Mouse (Mus musculus): Measurements from ENCODE around the gene Pitx1. TPM values are rescaled to one million over a fixed set of nuclear protein-coding genes. Genes with fewer than 3 reads are reported as not detected.

Gene Pitx1
- polyA plus RNA-seq, 1 experiment from 2014 or later, result not detected

DNA sequence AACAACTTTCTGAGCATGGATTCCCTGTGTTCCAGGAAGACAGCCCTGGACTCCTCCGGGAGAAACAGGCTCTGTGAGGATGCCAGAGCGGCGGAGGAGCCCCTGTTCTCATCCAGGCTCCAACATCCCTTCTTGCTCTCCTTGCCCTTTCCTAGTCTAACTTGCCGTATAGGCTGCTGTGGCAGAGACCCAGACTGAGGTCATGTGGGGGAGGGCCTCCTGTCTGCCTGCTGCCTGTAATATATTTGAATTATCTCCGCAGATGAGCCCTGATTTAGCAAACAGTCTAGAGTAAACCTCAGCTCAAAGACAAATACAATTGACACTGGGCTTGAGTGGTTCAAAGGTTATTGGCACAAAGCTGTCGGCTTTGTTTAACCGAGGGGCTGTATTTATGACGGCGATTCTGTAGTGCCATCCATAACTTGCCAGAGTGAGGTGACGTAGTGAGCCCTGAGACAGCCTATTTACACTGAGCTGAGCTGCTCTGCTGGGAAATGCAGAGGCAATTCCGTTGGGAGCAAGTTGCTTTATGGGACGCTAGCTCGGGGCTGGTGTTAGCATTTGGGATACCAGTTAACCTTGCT, 12.7 kb upstream of the Pitx1 start:
- POLR2A ChIA-PET, result no interaction called here
- no peak for TF ChIP-seq CTCF (IDR thresholded peaks at IDR 0.05)
- ATAC-seq (no peak), DNase-seq (ENCODE audit: low read depth, low spot score) (no peak)
- CTCF ChIA-PET, result interaction anchor here (0.9 kb wide), 1 partner anchor 115 kb away, joined by 3 read pairs; no protein-coding TSS in a partner anchor
- no peaks in the 10 kb centered on the region for H3K27me3 ChIP-seq
- in situ Hi-C loops (cut with MboI; ENCODE audit: low pct_unique_long_range_greater_than_20kb), result no loop called here

DNA sequence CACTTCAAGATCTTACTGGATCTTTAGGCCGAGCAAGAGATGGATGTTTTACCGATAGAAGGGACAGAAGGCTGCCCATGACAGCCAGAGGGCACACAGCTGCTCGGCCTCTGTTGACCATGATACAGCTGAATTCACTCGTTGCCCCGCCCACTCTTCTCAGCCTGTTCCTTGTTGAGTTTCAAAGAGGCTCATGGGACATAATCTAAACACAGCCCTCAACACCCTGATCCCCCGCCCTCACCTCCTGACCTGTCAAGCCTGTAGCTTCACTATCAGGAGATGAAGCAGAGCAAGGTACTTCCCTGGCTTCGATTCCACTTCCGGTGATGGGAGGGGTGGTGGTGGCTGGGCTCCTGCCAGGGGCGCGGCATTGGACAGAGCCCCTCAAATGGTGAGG, 11.8 kb upstream of the Pitx1 start:
- no peaks in the 10 kb centered on the region for H3K27me3 ChIP-seq
- DNase-seq (ENCODE audit: low read depth, low spot score) (no peak), ATAC-seq (no peak)
- in situ Hi-C loops (cut with MboI; ENCODE audit: low pct_unique_long_range_greater_than_20kb), result no loop called here
- CTCF ChIA-PET, result no interaction called here
- POLR2A ChIA-PET, result no interaction called here
- TF ChIP-seq CTCF (IDR thresholded peaks at IDR 0.05), result no peak

DNA sequence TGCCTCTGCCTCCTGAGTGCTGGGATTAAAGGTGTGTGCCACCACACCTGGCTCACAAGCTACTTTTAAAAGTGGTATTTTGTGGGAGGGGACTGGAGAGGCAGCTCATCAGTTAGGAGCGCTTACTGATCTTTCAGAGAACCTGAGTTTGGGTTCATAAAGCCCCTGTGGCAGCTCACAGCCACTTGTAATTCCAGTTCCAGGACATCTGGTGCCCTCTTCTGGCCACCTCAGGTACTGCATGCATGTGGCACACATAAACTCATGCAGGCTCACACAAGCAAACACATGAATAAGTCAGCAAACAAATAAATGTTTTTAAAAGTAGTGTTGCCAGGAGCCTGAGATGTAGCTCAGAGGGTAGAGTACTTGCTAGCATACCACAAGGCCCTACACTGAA, 7.7 kb upstream of the Pitx1 start:
- H3K27me3 ChIP-seq, result peaks cover 5% of the 10 kb centered on the region
- no peak for TF ChIP-seq CTCF (IDR thresholded peaks at IDR 0.05)
- ATAC-seq (no peak), DNase-seq (ENCODE audit: low read depth, low spot score) (no peak)
- in situ Hi-C loops (cut with MboI; ENCODE audit: low pct_unique_long_range_greater_than_20kb), result no loop called here
- CTCF ChIA-PET, result no interaction called here
- POLR2A ChIA-PET, result no interaction called here

DNA sequence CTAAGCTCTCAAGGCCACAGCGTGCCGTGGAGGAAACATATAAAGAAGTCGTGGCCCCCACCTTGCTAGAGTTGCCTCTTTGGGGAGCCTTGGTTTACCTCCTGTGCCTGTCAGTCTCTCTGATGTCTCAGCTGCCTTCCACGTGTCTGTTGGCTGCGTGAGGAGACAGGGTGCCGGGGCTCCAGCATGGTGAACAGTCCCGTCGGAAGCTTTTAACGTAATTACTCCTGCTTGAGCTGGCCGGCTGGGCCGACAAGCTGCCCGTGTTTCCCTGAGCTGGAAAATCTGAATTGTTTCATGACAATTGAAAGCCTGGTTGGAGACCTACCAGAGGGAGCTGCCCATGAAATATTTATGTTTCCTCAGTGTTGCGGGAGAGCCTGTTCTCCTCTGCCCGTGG, 4.2 kb upstream of the Pitx1 start:
- DNase-seq (ENCODE audit: low read depth, low spot score) (no peak), ATAC-seq (no peak)
- H3K27me3 ChIP-seq, result peaks cover 18% of the 10 kb centered on the region
- CTCF ChIA-PET, result no interaction called here
- TF ChIP-seq CTCF (IDR thresholded peaks at IDR 0.05), result no peak
- in situ Hi-C loops (cut with MboI; ENCODE audit: low pct_unique_long_range_greater_than_20kb), result no loop called here
- POLR2A ChIA-PET, result no interaction called here

DNA sequence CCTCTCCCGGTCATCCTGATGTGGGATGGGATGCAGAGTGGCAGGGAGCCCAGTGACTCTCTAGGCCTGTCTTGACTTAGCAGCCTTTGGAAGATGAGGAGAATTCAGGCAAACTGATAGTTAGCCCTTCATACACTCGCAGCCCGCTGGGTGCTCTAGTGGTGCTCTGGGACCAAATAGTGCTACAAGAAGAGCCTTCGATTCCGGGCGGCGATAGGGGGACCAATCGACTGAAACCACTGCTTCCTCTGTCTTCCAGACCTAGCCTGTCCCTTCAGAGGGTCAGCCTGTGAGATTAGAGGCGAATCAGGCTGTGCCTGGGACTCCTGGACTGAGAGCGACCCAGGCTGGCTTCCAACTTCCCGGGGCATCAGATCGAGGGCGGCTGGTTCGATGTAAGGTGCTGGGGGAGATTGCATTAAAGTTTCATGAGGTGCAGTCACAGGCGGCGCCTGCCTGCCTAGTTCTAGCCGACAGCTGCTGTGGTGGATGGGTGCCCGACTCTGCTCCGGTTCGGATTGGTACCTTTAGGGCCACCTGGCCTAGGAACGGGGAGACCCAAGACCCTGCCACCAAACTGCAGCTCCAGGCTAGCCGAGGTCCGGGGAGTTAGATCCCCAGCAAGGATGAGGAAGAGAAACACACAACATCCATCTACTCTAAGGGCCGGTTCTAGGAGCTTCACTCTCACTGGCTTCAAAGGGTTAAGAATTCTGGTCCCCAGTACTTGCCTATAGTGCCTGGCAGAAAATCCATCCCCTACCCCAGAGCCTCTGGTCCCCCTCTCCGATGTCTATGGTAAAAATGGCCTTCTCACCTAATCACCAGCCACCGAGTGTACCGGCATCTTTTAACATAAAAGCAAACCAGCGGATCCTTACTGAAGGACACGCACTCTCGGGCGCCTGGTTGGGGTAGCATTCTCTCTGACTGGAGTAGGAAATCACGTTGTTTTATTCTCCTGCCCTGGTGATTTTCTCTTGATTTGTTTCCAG, 1.1 kb upstream of the Pitx1 start:
- DNase-seq (ENCODE audit: low read depth, low spot score), result no peak
- no peak for ATAC-seq
- POLR2A ChIA-PET, result no interaction called here
- TF ChIP-seq CTCF (IDR thresholded peaks at IDR 0.05), result no peak
- CTCF ChIA-PET, result no interaction called here
- in situ Hi-C loops (cut with MboI; ENCODE audit: low pct_unique_long_range_greater_than_20kb), result no loop called here
- peaks cover 33% of the 10 kb centered on the region for H3K27me3 ChIP-seq

DNA sequence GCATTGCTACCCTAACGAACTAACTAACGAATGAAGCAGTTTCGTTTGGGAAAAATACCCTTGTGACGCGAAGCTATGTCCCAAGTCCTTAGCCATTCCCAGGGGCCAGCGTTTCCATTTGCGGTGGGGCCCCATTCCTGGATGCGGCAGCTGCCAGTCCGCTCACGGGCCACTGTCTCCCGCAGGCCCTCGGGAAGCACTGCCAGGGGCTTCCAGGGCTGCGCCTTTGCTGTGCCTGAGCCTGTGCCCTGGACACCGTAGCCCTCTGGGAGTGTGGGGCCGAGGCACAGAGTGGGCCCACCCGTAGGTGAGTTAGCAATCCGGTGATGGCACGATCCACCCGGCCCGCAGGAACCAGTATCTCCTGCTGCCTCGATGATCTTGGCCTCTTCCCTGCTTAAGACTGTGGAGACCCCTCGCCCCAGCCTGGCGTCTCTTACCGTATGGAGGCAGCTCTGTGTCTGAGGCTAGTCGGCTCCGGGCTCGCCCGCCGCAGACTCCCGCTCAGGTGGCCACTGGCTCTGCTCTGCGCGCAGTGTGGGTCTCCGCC, 369 bp downstream of the Pitx1 start:
- peaks cover 41% of the 10 kb centered on the region for H3K27me3 ChIP-seq
- CTCF ChIA-PET, result no interaction called here
- ATAC-seq (no peak), DNase-seq (ENCODE audit: low read depth, low spot score) (no peak)
- POLR2A ChIA-PET, result no interaction called here
- in situ Hi-C loops (cut with MboI; ENCODE audit: low pct_unique_long_range_greater_than_20kb), result no loop called here
- TF ChIP-seq CTCF (IDR thresholded peaks at IDR 0.05), result no peak

DNA sequence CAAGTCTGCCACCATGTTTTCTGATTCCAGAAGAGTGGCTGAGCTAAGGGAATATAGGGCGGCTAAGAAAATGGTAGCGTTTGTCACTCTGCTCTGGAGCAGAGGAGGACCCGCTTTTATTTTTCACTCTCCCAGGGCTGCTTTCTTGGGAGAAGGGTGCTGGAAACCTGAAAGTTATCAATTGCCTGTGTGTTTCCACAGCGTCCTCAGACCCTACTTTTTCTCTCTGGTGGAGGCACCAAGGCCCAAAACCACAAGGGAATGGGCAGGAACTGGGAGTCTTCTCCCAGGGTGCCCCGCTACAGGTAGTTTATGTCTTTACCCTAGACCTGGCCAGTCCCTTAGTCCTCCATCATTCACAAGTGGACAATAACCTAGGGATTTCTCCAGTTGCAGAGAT, 1.3 kb downstream of the Pitx1 start:
- no peak for ATAC-seq
- peaks cover 50% of the 10 kb centered on the region for H3K27me3 ChIP-seq
- in situ Hi-C loops (cut with MboI; ENCODE audit: low pct_unique_long_range_greater_than_20kb), result no loop called here
- no peak for TF ChIP-seq CTCF (IDR thresholded peaks at IDR 0.05)
- CTCF ChIA-PET, result no interaction called here
- no peak for DNase-seq (ENCODE audit: low read depth, low spot score)
- POLR2A ChIA-PET, result interaction anchor here (0.6 kb wide), 1 partner anchor 48 kb away, joined by 4 read pairs; no protein-coding TSS in a partner anchor

DNA sequence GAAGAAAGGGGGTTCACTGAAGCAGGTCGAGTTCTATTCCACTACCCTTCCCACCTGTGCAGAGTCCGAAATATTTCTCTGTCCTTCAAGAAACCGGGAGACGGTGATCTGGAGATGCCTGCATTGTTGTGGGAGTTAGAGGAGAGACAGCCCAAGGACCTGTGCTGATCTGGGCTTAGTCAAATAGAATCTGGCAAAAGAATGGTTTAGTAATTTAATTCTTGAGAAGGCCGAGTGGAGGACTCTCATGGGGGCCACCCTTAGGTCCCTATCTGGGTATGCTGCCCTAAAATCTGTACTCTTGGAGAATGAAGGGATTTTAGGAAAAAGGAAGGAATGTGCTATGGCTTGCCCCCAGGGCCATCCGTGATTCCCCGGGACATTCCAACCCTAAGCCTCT, 2.1 kb downstream of the Pitx1 start:
- in situ Hi-C loops (cut with MboI; ENCODE audit: low pct_unique_long_range_greater_than_20kb), result no loop called here
- ATAC-seq, result no peak
- H3K27me3 ChIP-seq, result peaks cover 47% of the 10 kb centered on the region
- POLR2A ChIA-PET, result no interaction called here
- no peak for DNase-seq (ENCODE audit: low read depth, low spot score)
- CTCF ChIA-PET, result no interaction called here
- TF ChIP-seq CTCF (IDR thresholded peaks at IDR 0.05), result no peak

DNA sequence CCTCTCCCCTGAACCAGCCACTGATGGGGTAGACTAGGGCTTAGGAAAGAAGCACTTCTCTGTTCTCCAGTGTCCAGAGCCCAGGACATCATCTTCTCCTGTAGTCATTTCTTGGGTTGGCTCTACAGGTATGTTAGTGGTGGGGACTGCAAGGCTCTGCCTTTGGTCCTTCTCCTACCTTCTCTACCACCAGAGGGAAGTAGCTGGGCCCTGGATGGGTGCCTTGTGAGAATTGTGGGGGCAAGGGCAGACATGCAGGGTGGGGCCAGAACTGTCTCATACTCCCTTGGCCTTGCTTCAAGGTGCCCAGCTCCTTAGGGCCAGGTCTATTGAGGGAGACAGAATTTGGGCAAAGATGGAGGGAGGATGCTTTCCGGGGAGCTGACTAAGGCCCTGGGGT, 3.4 kb downstream of the Pitx1 start:
- no peak for TF ChIP-seq CTCF (IDR thresholded peaks at IDR 0.05)
- ChIA-PET POLR2A (no interaction called here), CTCF (no interaction called here)
- no peak for ATAC-seq
- in situ Hi-C loops (cut with MboI; ENCODE audit: low pct_unique_long_range_greater_than_20kb), result no loop called here
- no peak for DNase-seq (ENCODE audit: low read depth, low spot score)
- H3K27me3 ChIP-seq, result peaks cover 60% of the 10 kb centered on the region

DNA sequence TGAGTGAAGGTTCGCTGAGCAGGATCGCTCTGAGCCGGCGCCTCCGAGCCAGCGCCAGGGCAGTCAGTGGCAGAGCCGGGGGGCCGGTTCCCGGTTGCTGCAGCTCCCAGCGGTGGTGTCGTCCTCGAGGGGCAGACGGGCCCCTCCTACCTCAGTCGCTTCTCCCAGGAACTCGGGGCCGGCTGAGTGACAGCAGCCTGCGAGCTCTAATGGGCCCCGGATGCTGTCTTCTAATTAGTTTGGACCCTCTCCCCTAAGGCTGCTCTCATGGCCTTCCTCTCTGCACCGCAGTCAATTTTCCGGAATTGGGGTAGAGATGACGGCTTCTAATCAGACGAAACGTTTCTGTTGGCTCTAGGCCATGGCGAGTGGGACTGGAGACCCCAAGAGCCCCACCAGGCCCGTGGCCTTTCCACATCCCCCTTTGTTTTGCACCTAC, 4.3 kb downstream of the Pitx1 start:
- no peak for DNase-seq (ENCODE audit: low read depth, low spot score)
- in situ Hi-C loops (cut with MboI; ENCODE audit: low pct_unique_long_range_greater_than_20kb), result no loop called here
- no peak for ATAC-seq
- peaks cover 62% of the 10 kb centered on the region for H3K27me3 ChIP-seq
- POLR2A ChIA-PET, result no interaction called here
- CTCF ChIA-PET, result no interaction called here
- TF ChIP-seq CTCF (IDR thresholded peaks at IDR 0.05), result no peak

Measured in Patski (cell line).